Mouse (Mus musculus): ENCODE measurements around the gene Adat1. TPM values are rescaled to one million over a fixed set of nuclear protein-coding genes. Genes with fewer than 3 reads are reported as not detected.

Adat1 gene
- polyA plus RNA-seq, 1 experiment from 2014 or later, result 14.0 TPM

- no peaks in the 10 kb centered on the region for H3K4me1 ChIP-seq (replicated peaks; ENCODE audit: control insufficient read depth, insufficient read depth, low read length)
- no peak overlapping the region for H3K9ac ChIP-seq (ENCODE audit: low read depth, low read length)
- H3K27me3 ChIP-seq (ENCODE audit: control insufficient read depth, insufficient read depth, low read length), result no peaks in the 10 kb centered on the region
- no peak overlapping the region for H3K4me2 ChIP-seq (replicated peaks; ENCODE audit: low read depth, low read length)
- no peaks in the 10 kb centered on the region for H3K9me3 ChIP-seq (ENCODE audit: control insufficient read depth, low read length)
- no peak overlapping the region for H3K4me3 ChIP-seq (ENCODE audit: low read depth, low read length)
- ATAC-seq (ENCODE audit: low FRiP score) (no peak), DNase-seq (ENCODE audit: low spot score) (no peak)
- no peak overlapping the region for H3K27ac ChIP-seq (ENCODE audit: low read depth, low read length)
- H3K36me3 ChIP-seq (ENCODE audit: control insufficient read depth, insufficient read depth, low read length), result peaks cover 10% of the 10 kb centered on the region
- 88% methylated on average over 4 of the region's 4 CpGs for WGBS
Observed at GRCm38 (mm10) chr8:111954844-111955594, 37.1 kb downstream of the Adat1 start.

GRCm38 (mm10) chr8:111951936-111952335 lies 40.2 kb downstream of the Adat1 start:
- peaks cover 12% of the 10 kb centered on the region for H3K36me3 ChIP-seq (ENCODE audit: control insufficient read depth, insufficient read depth, low read length)
- 89% methylated on average over 5 of the region's 5 CpGs for WGBS
- no peaks in the 10 kb centered on the region for H3K4me1 ChIP-seq (replicated peaks; ENCODE audit: control insufficient read depth, insufficient read depth, low read length)
- no peak overlapping the region for H3K4me2 ChIP-seq (replicated peaks; ENCODE audit: low read depth, low read length)
- H3K9ac ChIP-seq (ENCODE audit: low read depth, low read length), result no peak overlapping the region
- H3K27ac ChIP-seq (ENCODE audit: low read depth, low read length), result no peak overlapping the region
- H3K27me3 ChIP-seq (ENCODE audit: control insufficient read depth, insufficient read depth, low read length), result no peaks in the 10 kb centered on the region
- H3K4me3 ChIP-seq (ENCODE audit: low read depth, low read length), result no peak overlapping the region
- DNase-seq (ENCODE audit: low spot score) (no peak), ATAC-seq (ENCODE audit: low FRiP score) (no peak)
- no peaks in the 10 kb centered on the region for H3K9me3 ChIP-seq (ENCODE audit: control insufficient read depth, low read length)

GRCm38 (mm10) chr8:111951317-111951716 lies 40.8 kb downstream of the Adat1 start:
- no peaks in the 10 kb centered on the region for H3K9me3 ChIP-seq (ENCODE audit: control insufficient read depth, low read length)
- H3K4me3 ChIP-seq (ENCODE audit: low read depth, low read length), result no peak overlapping the region
- peaks cover 11% of the 10 kb centered on the region for H3K36me3 ChIP-seq (ENCODE audit: control insufficient read depth, insufficient read depth, low read length)
- no peaks in the 10 kb centered on the region for H3K4me1 ChIP-seq (replicated peaks; ENCODE audit: control insufficient read depth, insufficient read depth, low read length)
- DNase-seq (ENCODE audit: low spot score) (no peak), ATAC-seq (ENCODE audit: low FRiP score) (no peak)
- no peak overlapping the region for H3K4me2 ChIP-seq (replicated peaks; ENCODE audit: low read depth, low read length)
- 93% methylated on average over 7 of the region's 7 CpGs for WGBS
- no peaks in the 10 kb centered on the region for H3K27me3 ChIP-seq (ENCODE audit: control insufficient read depth, insufficient read depth, low read length)
- no peak overlapping the region for H3K9ac ChIP-seq (ENCODE audit: low read depth, low read length)
- H3K27ac ChIP-seq (ENCODE audit: low read depth, low read length), result no peak overlapping the region

DNA sequence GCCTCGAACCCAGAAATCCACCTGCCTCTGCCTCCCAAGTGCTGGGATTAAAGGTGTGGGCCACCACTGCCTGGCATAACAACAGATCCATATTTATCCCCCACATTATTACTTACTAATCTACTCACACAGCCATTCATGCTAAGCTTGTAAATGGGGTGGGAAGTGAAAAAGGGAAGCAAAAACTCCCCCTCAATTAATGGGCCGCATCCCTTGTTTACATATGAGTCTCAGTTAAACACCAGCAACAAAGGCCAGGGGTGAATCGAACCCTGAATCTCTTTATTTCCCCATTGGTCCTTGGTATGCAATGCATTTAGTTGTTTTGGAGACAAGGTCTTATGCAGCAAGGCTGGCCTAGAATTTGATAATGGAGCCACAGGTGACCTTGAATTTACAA lies 41.3 kb downstream of the Adat1 start:
- no peak overlapping the region for H3K4me2 ChIP-seq (replicated peaks; ENCODE audit: low read depth, low read length)
- no peak overlapping the region for H3K9ac ChIP-seq (ENCODE audit: low read depth, low read length)
- WGBS, result 87% methylated on average over 3 of the region's 3 CpGs
- H3K27ac ChIP-seq (ENCODE audit: low read depth, low read length), result no peak overlapping the region
- no peaks in the 10 kb centered on the region for H3K27me3 ChIP-seq (ENCODE audit: control insufficient read depth, insufficient read depth, low read length)
- no peak overlapping the region for H3K4me3 ChIP-seq (ENCODE audit: low read depth, low read length)
- ATAC-seq (ENCODE audit: low FRiP score), result no peak
- H3K36me3 ChIP-seq (ENCODE audit: control insufficient read depth, insufficient read depth, low read length), result peaks cover 11% of the 10 kb centered on the region
- no peaks in the 10 kb centered on the region for H3K4me1 ChIP-seq (replicated peaks; ENCODE audit: control insufficient read depth, insufficient read depth, low read length)
- no peaks in the 10 kb centered on the region for H3K9me3 ChIP-seq (ENCODE audit: control insufficient read depth, low read length)
- DNase-seq (ENCODE audit: low spot score), result no peak

DNA sequence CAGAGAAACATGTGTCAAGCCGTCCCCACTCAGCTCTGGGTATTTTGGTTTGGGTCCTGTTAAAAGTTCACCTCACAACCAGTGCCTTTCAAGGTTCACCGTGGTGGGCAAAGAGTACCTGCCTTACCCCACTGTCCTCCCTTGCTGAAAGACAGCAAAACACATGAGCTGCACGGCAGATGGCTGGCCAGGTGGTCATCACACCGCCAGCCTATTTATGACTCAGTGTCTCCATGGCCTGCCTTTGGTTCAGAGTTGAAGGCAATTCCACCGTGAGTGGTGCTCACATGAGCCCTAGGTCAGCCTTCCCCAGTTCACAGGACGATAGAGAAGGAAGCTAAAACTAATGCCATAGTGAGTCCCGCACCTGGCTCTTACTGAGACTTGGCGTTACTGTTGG lies 44.1 kb downstream of the Adat1 start:
- Histone ChIP-seq H3K27me3 (ENCODE audit: control insufficient read depth, insufficient read depth, low read length) (no peaks in the 10 kb centered on the region), H3K9me3 (ENCODE audit: control insufficient read depth, low read length) (no peaks in the 10 kb centered on the region), H3K27ac (ENCODE audit: low read depth, low read length) (no peak overlapping the region), H3K4me2 (replicated peaks; ENCODE audit: low read depth, low read length) (no peak overlapping the region), H3K36me3 (ENCODE audit: control insufficient read depth, insufficient read depth, low read length) (peaks cover 9% of the 10 kb centered on the region; the same call in 1 of the 2 replicates), H3K4me3 (ENCODE audit: low read depth, low read length) (no peak overlapping the region), H3K9ac (ENCODE audit: low read depth, low read length) (no peak overlapping the region), H3K4me1 (replicated peaks; ENCODE audit: control insufficient read depth, insufficient read depth, low read length) (no peaks in the 10 kb centered on the region)
- ATAC-seq (ENCODE audit: low FRiP score) (no peak), DNase-seq (ENCODE audit: low spot score) (no peak)
- whole genome bisulfite sequencing, result 93% methylated on average over 8 of the region's 8 CpGs

GRCm38 (mm10) chr8:111947144-111947543 lies 45.0 kb downstream of the Adat1 start:
- peaks cover 6% of the 10 kb centered on the region; the same call in 1 of the 2 replicates for H3K36me3 ChIP-seq (ENCODE audit: control insufficient read depth, insufficient read depth, low read length)
- DNase-seq (ENCODE audit: low spot score), result no peak
- no peak overlapping the region for H3K9ac ChIP-seq (ENCODE audit: low read depth, low read length)
- no peak overlapping the region for H3K27ac ChIP-seq (ENCODE audit: low read depth, low read length)
- H3K4me3 ChIP-seq (ENCODE audit: low read depth, low read length), result no peak overlapping the region
- no peak overlapping the region for H3K4me2 ChIP-seq (replicated peaks; ENCODE audit: low read depth, low read length)
- H3K9me3 ChIP-seq (ENCODE audit: control insufficient read depth, low read length), result no peaks in the 10 kb centered on the region
- ATAC-seq (ENCODE audit: low FRiP score), result no peak
- 89% methylated on average over 2 of the region's 2 CpGs for WGBS
- H3K27me3 ChIP-seq (ENCODE audit: control insufficient read depth, insufficient read depth, low read length), result no peaks in the 10 kb centered on the region
- no peaks in the 10 kb centered on the region for H3K4me1 ChIP-seq (replicated peaks; ENCODE audit: control insufficient read depth, insufficient read depth, low read length)

DNA sequence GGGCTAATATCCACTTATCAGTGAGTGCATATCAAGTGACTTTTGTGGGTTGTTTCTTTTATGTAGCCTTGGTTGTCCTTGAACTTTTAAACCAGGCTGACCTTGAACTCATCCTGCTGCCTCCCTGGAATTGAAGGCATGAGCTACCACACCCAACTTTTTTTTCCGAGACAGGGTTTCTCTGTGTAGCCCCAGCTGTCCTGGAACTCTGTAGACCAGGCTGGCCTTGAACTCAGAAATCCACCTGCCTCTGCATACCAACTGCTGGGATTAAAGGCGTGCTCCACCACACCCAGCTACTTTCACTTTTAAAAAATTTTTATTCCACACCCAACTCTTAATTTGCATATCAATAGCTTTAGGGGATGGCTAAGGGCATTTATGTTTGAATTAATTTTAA lies 48.6 kb downstream of the Adat1 start:
- no peak overlapping the region for H3K4me2 ChIP-seq (replicated peaks; ENCODE audit: low read depth, low read length)
- DNase-seq (ENCODE audit: low spot score), result no peak
- WGBS, result 83% methylated on average over 2 of the region's 2 CpGs
- no peak overlapping the region for H3K4me3 ChIP-seq (ENCODE audit: low read depth, low read length)
- ATAC-seq (ENCODE audit: low FRiP score), result no peak
- H3K9me3 ChIP-seq (ENCODE audit: control insufficient read depth, low read length), result no peaks in the 10 kb centered on the region
- no peaks in the 10 kb centered on the region for H3K27me3 ChIP-seq (ENCODE audit: control insufficient read depth, insufficient read depth, low read length)
- H3K36me3 ChIP-seq (ENCODE audit: control insufficient read depth, insufficient read depth, low read length), result peaks cover 6% of the 10 kb centered on the region; the same call in 1 of the 2 replicates
- H3K9ac ChIP-seq (ENCODE audit: low read depth, low read length), result no peak overlapping the region
- H3K27ac ChIP-seq (ENCODE audit: low read depth, low read length), result no peak overlapping the region
- H3K4me1 ChIP-seq (replicated peaks; ENCODE audit: control insufficient read depth, insufficient read depth, low read length), result peaks cover 7% of the 10 kb centered on the region

GRCm38 (mm10) chr8:111941101-111941454 lies 51.0 kb downstream of the Adat1 start:
- under 1% methylated on average over 23 of the region's 23 CpGs for WGBS
- H3K27me3 ChIP-seq (ENCODE audit: control insufficient read depth, insufficient read depth, low read length), result no peaks in the 10 kb centered on the region
- H3K9me3 ChIP-seq (ENCODE audit: control insufficient read depth, low read length), result no peaks in the 10 kb centered on the region
- H3K4me1 ChIP-seq (replicated peaks; ENCODE audit: control insufficient read depth, insufficient read depth, low read length), result peaks cover 7% of the 10 kb centered on the region
- H3K27ac ChIP-seq (ENCODE audit: low read depth, low read length), result peak overlapping the region; percentile 30; the same call in 1 of the 2 replicates
- peak; percentile 34; the same call in 1 of the 2 replicates for ATAC-seq (ENCODE audit: low FRiP score)
- H3K4me3 ChIP-seq (ENCODE audit: low read depth, low read length), result peak overlapping the region; percentile 96
- peak overlapping the region; percentile 82 for H3K9ac ChIP-seq (ENCODE audit: low read depth, low read length)
- peak; percentile 53 for DNase-seq (ENCODE audit: low spot score)
- peak overlapping the region; percentile 87 for H3K4me2 ChIP-seq (replicated peaks; ENCODE audit: low read depth, low read length)
- 0 out of 2 replicates have a peak, but pooled peaks cover 3% of the 10 kb centered on the region for H3K36me3 ChIP-seq (ENCODE audit: control insufficient read depth, insufficient read depth, low read length)
